21 mouse cellular contexts compared by ENCODE assay signal in the genomic region with DNA sequence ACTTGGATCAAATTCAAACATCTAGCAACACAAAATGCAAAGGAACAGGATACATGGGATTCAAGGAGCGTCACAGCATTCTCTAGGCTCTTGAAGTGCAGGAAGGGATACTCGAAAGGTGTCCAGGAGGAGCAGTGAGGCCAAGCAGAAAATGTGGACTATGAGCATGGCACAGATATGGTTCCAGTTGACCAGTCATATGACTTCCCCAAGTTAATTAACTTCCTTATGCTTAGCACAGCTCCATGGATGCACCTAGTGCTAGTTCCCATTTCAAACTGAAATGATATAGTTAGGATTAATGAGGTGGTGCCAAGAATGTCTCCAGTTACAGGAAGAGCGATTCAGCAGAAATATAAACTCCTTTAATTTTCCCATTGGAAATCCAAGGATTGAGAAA.
"Had no signal": no experiment of that assay in that cellular context is flagged by ENCODE, and none has a peak within 500 bp of the region (broad histone marks: within the 10 kb centered on the region; RNA-seq: fewer than 3 reads in every experiment).

No protein-coding gene starts in this region.

- H3K36me3 ChIP-seq: limb, embryonic 12.5 days; limb, embryonic 15.5 days; lung, embryonic 15.5 days; midbrain, embryonic 12.5 days; midbrain, embryonic 15.5 days; neural tube, embryonic 12.5 days; neural tube, embryonic 15.5 days; stomach, embryonic 15.5 days had no signal

- H3K4me1 ChIP-seq: limb, embryonic 12.5 days; limb, embryonic 15.5 days; lung, embryonic 15.5 days; midbrain, embryonic 12.5 days; neural tube, embryonic 12.5 days; stomach, embryonic 15.5 days had no signal

- H3K9ac ChIP-seq: limb, embryonic 12.5 days; limb, embryonic 15.5 days; liver, embryonic 14.5 days; liver, postnatal 0 days; lung, embryonic 15.5 days; midbrain, embryonic 12.5 days; midbrain, embryonic 15.5 days; neural tube, embryonic 12.5 days; neural tube, embryonic 15.5 days; stomach, embryonic 15.5 days had no signal

- H3K9me3 ChIP-seq: limb, embryonic 12.5 days; limb, embryonic 15.5 days; lung, embryonic 15.5 days; midbrain, embryonic 12.5 days; midbrain, embryonic 15.5 days; neural tube, embryonic 12.5 days; neural tube, embryonic 15.5 days; stomach, embryonic 15.5 days had no signal

- DNase-seq: left cerebral cortex, postnatal 4 days; liver, postnatal 0 days; lung, postnatal 10 days; lung, postnatal 4 days; right cerebral cortex, adult 18-20 months; right cerebral cortex, postnatal 14 days; right cerebral cortex, postnatal 4 days; thymus, postnatal 25 days had no signal

- H3K4me2 ChIP-seq: limb, embryonic 12.5 days; limb, embryonic 15.5 days; liver, embryonic 11.5 days; lung, embryonic 15.5 days; midbrain, embryonic 12.5 days; midbrain, embryonic 15.5 days; neural tube, embryonic 12.5 days; neural tube, embryonic 15.5 days; stomach, embryonic 15.5 days had no signal

- H3K27ac ChIP-seq: hindbrain, postnatal 0 days; limb, embryonic 12.5 days; limb, embryonic 15.5 days; liver, embryonic 14.5 days; lung, embryonic 15.5 days; midbrain, embryonic 12.5 days; midbrain, embryonic 15.5 days; neural tube, embryonic 12.5 days; neural tube, embryonic 15.5 days; stomach, embryonic 15.5 days had no signal

- H3K27me3 ChIP-seq: limb, embryonic 12.5 days; limb, embryonic 15.5 days; lung, embryonic 15.5 days; midbrain, embryonic 12.5 days; midbrain, embryonic 15.5 days; neural tube, embryonic 12.5 days; neural tube, embryonic 15.5 days; stomach, embryonic 15.5 days had no signal

- ATAC-seq: hindbrain, postnatal 0 days; inflammation-experienced regulatory T-cells, adult 6 months; intestine, embryonic 16.5 days; liver, postnatal 0 days; midbrain, embryonic 15.5 days had no signal

- H3K4me3 ChIP-seq: limb, embryonic 12.5 days; limb, embryonic 15.5 days; lung, embryonic 15.5 days; midbrain, embryonic 12.5 days; midbrain, embryonic 15.5 days; neural tube, embryonic 12.5 days; neural tube, embryonic 15.5 days; stomach, embryonic 15.5 days had no signal
